Mouse (Mus musculus): ENCODE results near the gene Bcan. TPM values are rescaled to one million over a fixed set of nuclear protein-coding genes. Genes with fewer than 3 reads are reported as not detected.

The Bcan gene
- total RNA-seq, 2 experiments from 2014 or later: not detected

- no peak for DNase-seq (ENCODE audit: low spot score)
Measured at GRCm38 (mm10) chr3:87996971-87997614, 2.9 kb downstream of the Bcan start.

- DNase-seq (ENCODE audit: low spot score): no peak
Measured at GRCm38 (mm10) chr3:87996401-87996800, 3.6 kb downstream of the Bcan start.

GRCm38 (mm10) chr3:87995331-87995730, 4.7 kb downstream of the Bcan start:
- DNase-seq (ENCODE audit: low spot score): no peak

GRCm38 (mm10) chr3:87993436-87993835, 6.6 kb downstream of the Bcan start:
- DNase-seq (ENCODE audit: low spot score): no peak

- no peak for DNase-seq (ENCODE audit: low spot score)
Measured at GRCm38 (mm10) chr3:87989935-87990334, 10.1 kb downstream of the Bcan start.

- DNase-seq (ENCODE audit: low spot score): no peak
Measured at GRCm38 (mm10) chr3:87988068-87988467, 12.0 kb downstream of the Bcan start.

- no peak for DNase-seq (ENCODE audit: low spot score)
Measured at GRCm38 (mm10) chr3:87987633-87988032, 12.4 kb downstream of the Bcan start.

GRCm38 (mm10) chr3:87986868-87987267, 13.2 kb downstream of the Bcan start:
- peak; percentile 95 for DNase-seq (ENCODE audit: low spot score)

GRCm38 (mm10) chr3:87985505-87986320, 14.3 kb downstream of the Bcan start:
- DNase-seq (ENCODE audit: low spot score): no peak

GRCm38 (mm10) chr3:87984094-87984493, 15.9 kb downstream of the Bcan start:
- no peak for DNase-seq (ENCODE audit: low spot score)

GRCm38 (mm10) chr3:87983627-87984026, 16.4 kb downstream of the Bcan start:
- DNase-seq (ENCODE audit: low spot score): no peak

- DNase-seq (ENCODE audit: low spot score): peak; percentile 57
Measured at GRCm38 (mm10) chr3:87982836-87983601, 17.0 kb downstream of the Bcan start.

- DNase-seq (ENCODE audit: low spot score): peak; percentile 85
Measured at GRCm38 (mm10) chr3:87981894-87982835, 17.9 kb downstream of the Bcan start.

GRCm38 (mm10) chr3:87981214-87981760, 18.7 kb downstream of the Bcan start:
- no peak for DNase-seq (ENCODE audit: low spot score)

GRCm38 (mm10) chr3:87980728-87981127, 19.3 kb downstream of the Bcan start:
- no peak for DNase-seq (ENCODE audit: low spot score)

GRCm38 (mm10) chr3:87980085-87980484, 19.9 kb downstream of the Bcan start:
- DNase-seq (ENCODE audit: low spot score): no peak

- DNase-seq (ENCODE audit: low spot score): no peak
Measured at GRCm38 (mm10) chr3:87979493-87979892, 20.5 kb downstream of the Bcan start.

GRCm38 (mm10) chr3:87974381-87974987, 25.5 kb downstream of the Bcan start:
- peak; percentile 36 for DNase-seq (ENCODE audit: low spot score)

GRCm38 (mm10) chr3:87973593-87974380, 26.2 kb downstream of the Bcan start:
- no peak for DNase-seq (ENCODE audit: low spot score)

Measured in gastrocnemius, adult 18-20 months (tissue).